Mouse (Mus musculus) bone marrow macrophage, adult 2 months (primary cell): ENCODE data around the gene Gm10382. TPM values are rescaled to one million over a fixed set of nuclear protein-coding genes. Genes with fewer than 3 reads are reported as not detected.
"Not testable (repeated sequence)": the region's sequence is repeated elsewhere in the genome, so short reads cannot be mapped to it uniquely, and the experiment has no call there.

Experiments used
- H3K27ac ChIP-seq: 2 replicates; pipeline ENCODE4 v1.5.1; 2012; ENCODE audit warnings: low read depth, low read length; ENCODE audit not compliant: insufficient read depth
- H3K4me1 ChIP-seq: 2 replicates; pipeline ENCODE4 v1.6.1; 2012; ENCODE audit warnings: low read length; ENCODE audit not compliant: control insufficient read depth, insufficient read depth
- H3K4me3 ChIP-seq: 2 replicates; pipeline ENCODE4 v1.5.1; 2012; ENCODE audit warnings: mild to moderate bottlenecking, low read length, moderate library complexity; ENCODE audit not compliant: insufficient read depth
- CTCF ChIP-seq: IDR thresholded peaks from 2 replicates; pipeline ENCODE4 v1.5.1; 2012; ENCODE audit warnings: low read depth, mild to moderate bottlenecking, low read length, moderate library complexity
- POLR2A ChIP-seq: IDR thresholded peaks from 2 replicates; pipeline ENCODE4 v1.6.1; 2012; ENCODE audit warnings: mild to moderate bottlenecking, low read depth, low read length, borderline replicate concordance
- polyA plus RNA-seq: library from polyadenylated mRNA; stranded (reverse); fragments of >200 nt; gene quantifications from 2 replicates; pipeline ENCODE4 v1.2.4, GENCODE M21; 2012; ENCODE audit not compliant: missing spikeins, insufficient read depth, insufficient read length

The Gm10382 gene
- polyA plus RNA-seq, 1 experiment: not detected

DNA sequence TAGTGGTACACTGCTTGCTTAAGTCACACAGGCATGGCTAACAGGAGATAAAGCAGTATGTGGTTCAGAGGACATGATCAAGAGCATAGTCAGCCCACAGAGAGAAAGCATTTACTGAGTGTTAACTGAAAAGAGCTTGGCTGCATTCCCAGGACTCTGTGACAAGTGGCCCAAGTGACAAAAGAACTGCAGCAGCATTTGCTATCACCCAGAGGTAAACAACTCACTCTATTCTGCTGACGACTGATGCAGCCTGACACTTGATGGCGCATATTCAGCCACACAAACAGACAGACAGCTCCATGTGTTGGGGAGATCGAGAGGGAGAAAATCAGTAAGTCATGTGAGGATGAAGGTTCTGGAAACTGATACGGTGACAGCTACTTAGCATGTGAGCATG is 24.6 kb downstream of the Gm10382 start:
- no peak overlapping the region for H3K4me3 ChIP-seq
- TF ChIP-seq POLR2A (no peak), CTCF (no peak)
- no peak overlapping the region for H3K27ac ChIP-seq
- H3K4me1 ChIP-seq: no peaks in the 10 kb centered on the region

DNA sequence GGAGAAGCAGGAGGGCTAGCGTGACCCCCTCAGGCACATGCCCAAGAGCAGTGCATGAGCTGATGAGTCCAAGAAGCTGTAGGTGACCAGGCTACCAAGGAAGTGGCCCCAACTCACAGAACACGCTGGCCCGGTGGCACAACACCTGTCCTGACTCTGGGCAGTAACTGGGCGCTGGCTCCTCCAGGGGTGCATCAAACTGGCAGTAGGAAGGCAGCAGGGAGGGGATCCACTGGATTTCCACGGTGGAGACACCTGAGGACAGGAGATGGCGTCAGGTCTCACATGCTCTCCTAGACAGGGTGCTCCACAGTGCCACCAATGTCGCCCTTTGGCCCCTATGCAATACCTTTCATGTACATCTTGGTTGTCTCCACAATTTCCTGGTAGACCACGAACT is 27.1 kb downstream of the Gm10382 start:
- TF ChIP-seq POLR2A (no peak), CTCF (no peak)
- no peaks in the 10 kb centered on the region for H3K4me1 ChIP-seq
- no peak overlapping the region for H3K27ac ChIP-seq
- H3K4me3 ChIP-seq: no peak overlapping the region

DNA sequence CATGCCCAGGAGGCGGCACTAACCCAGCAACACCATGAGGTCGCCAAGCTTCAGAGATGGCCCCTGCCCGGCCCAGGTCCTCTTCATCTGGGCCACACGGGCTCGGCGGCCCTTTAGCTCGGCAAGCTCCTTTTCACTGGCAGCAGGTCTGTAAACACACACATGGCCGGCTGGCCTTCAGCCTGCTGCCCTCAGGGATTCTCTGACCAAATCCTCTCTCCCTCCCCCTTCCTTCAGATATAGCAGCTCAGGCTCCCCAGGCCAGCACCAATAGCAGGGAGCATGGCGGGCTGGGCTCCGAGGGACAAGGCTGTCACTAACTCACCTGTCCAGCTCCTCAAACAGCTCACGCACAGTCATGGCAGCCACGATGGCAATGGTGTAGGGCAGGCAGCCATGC is 29.5 kb downstream of the Gm10382 start:
- H3K4me3 ChIP-seq: no peak overlapping the region
- H3K27ac ChIP-seq: no peak overlapping the region
- TF ChIP-seq CTCF (no peak), POLR2A (no peak)
- no peaks in the 10 kb centered on the region for H3K4me1 ChIP-seq

DNA sequence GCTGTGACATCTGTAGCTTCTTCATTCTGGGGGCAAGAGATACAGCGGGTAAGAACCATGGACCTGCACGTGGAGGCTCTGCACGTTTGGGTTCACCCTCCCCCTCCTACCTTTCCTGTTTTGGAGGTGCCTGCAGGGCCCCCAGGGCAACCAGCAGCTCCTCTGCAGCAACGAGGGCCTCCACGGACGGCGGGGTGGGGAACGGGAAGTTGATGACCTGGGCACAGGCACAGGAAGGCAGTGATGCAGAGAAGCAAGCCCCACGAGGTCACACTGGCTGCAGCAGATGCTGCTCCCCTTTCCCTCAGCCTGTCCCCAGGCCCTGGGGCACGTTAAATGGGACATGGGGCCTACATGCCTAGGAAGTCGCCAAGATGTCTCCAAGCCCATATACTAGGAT is 30.0 kb downstream of the Gm10382 start:
- Histone ChIP-seq H3K27ac (no peak overlapping the region), H3K4me1 (no peaks in the 10 kb centered on the region), H3K4me3 (no peak overlapping the region)
- TF ChIP-seq CTCF (no peak), POLR2A (no peak)

DNA sequence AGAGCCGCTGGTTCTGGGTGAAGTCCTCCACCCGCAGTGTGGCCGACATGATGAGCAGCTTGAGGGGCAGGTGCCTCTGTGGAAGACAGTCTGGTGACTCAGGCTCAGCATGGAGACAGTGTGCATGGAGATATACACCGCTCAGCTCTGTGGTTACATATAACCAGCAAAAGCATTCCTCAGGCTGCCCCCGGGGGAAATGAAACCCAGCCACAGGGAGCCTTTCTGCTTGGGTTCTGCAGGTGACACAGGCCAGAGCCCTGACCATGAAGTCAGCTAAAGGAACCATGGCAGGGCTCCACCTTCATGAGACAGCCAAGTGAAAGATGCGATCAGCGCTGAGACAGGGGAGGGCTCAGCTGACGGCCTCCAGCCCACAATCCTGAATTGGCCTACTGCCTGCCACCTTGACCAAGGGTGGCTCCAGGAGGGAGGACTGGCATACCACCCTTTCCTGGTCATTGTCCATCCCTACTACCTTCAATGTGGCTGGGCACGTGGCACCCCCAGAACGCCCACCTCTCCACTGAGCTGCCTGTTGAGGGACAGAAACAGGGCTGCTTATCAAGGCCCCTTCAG is 36.7 kb downstream of the Gm10382 start:
- H3K27ac ChIP-seq: no peak overlapping the region
- H3K4me1 ChIP-seq: no peaks in the 10 kb centered on the region
- H3K4me3 ChIP-seq: no peak overlapping the region
- TF ChIP-seq CTCF (no peak), POLR2A (no peak)

DNA sequence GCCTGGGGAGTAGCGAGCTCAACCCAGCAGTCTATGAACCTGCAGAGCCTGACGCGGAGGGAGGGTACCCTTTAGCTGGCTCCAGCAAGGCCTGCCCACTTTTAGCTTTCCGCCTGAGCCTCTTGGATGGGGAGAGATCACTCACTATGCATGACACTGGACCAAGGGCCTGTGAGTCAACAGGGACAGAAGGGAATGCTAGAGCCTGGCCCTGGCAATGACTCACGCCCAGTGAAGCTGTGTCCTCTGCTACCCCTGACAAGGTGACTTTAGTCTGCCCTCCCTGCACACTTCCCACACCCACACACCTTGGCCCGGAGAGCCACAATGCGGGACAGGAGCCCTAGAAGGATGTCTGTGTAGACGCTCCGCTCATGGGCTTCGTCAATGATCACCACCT is 37.2 kb downstream of the Gm10382 start:
- Histone ChIP-seq H3K4me3 (no peak overlapping the region), H3K27ac (no peak overlapping the region), H3K4me1 (no peaks in the 10 kb centered on the region)
- TF ChIP-seq POLR2A: no peak
- no peak for TF ChIP-seq CTCF

DNA sequence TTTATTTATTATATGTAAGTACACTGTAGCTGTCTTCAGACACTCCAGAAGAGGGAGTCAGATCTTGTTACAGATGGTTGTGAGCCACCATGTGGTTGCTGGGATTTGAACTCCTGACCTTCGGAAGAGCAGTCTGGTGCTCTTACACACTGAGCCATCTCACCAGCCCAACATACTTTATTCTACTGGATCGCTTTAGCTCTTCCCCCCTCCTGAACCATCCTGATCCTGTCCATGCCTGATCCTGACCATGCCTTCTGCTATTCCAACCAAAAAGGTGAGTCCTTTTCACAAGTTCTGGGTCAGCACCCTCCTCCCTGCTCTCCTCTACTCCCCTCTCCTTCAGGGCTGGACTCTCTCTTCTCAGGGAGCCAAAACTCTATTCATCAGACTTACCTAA is 43.2 kb downstream of the Gm10382 start:
- not testable (repeated sequence) for H3K4me1 ChIP-seq, H3K4me3 ChIP-seq, H3K27ac ChIP-seq

DNA sequence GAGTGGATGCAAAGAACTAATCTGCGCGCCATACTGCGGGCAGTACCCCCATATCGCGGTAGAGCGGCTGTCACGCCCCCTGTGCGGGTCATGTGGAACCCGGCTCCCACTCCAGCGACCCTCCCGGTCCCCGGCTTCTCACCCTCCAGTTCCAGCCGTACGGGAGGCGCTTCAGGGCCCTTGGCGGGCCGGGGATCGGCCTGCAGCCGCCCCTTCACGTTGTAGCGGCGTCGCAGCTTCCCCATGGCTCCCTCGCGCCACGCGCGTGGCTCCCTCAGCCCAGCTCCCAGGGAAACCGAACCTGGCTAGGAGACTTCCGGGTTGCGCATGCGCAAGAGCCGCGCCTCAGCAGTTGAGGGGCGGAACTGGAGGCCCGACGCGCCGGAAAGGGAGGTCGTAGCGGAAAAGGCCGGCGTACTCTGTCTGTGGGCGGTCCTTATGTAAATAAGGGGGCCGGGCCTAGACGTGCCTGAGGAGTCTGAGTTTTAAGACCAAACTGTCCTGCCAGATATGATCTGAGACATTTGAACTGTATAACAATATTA is 44.7 kb downstream of the Gm10382 start, which contains the start of gene Dhx37:
Gene Dhx37 (minus strand): TSS at position 329 of the 545 bp plus-strand sequence.
- peak within 1 kb of the TSS; percentile 48 for H3K27ac ChIP-seq
- TF ChIP-seq CTCF: no peak
- 0 out of 2 replicates have a peak, but pooled peaks have one; percentile 22 for TF ChIP-seq POLR2A
- peak within 1 kb of the TSS; percentile 81 for H3K4me3 ChIP-seq
- peaks cover 10% of the 10 kb centered on the region for H3K4me1 ChIP-seq

DNA sequence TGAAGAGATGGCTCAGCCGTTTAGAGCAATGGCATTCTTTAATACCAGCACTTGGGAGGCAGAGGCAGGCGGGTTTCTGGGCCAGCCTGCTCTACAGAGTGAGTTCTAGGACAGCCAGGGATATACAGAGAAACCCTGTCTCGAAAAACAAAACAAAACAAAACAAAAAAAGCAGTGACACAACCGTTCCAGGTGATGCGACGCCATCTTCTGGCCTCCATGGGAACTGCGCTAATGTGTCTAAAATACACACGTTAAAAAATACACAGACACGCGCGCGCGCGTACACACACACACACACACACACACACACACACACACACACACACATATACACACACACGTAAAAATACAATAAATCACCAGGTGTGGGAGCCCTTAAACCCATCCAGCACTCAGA is 45.2 kb downstream of the Gm10382 start:
- Histone ChIP-seq H3K27ac (peak overlapping the region; percentile 48), H3K4me3 (peak overlapping the region; percentile 18; the same call in 1 of the 2 replicates)
- not testable (repeated sequence) for H3K4me1 ChIP-seq

Other genes with a start within 250 kb of the Gm10382 start
- gene Ncor2, start 210.1 kb upstream of the Gm10382 start, polyA plus RNA-seq: 61.5 and 71.5 TPM in 2 replicates
- gene Scarb1, start 48.2 kb upstream of the Gm10382 start, polyA plus RNA-seq: 101 and 120 TPM in 2 replicates
- gene Ubc, start 880 bp downstream of the Gm10382 start, polyA plus RNA-seq: 808 and 810 TPM in 2 replicates
- 13.1 and 18.4 TPM in 2 replicates for gene Dhx37, start 44.8 kb downstream of the Gm10382 start, polyA plus RNA-seq
- gene Bri3bp, start 52.2 kb downstream of the Gm10382 start, polyA plus RNA-seq: 11.6 and 11.8 TPM in 2 replicates
- 10.3 and 19.0 TPM in 2 replicates for gene Aacs, start 86.5 kb downstream of the Gm10382 start, polyA plus RNA-seq
- not detected in 2 replicates for gene Tmem132b, start 142.5 kb downstream of the Gm10382 start, polyA plus RNA-seq